Mouse (Mus musculus): Measurements from ENCODE around the gene Sub1.

The Sub1 gene

DNA sequence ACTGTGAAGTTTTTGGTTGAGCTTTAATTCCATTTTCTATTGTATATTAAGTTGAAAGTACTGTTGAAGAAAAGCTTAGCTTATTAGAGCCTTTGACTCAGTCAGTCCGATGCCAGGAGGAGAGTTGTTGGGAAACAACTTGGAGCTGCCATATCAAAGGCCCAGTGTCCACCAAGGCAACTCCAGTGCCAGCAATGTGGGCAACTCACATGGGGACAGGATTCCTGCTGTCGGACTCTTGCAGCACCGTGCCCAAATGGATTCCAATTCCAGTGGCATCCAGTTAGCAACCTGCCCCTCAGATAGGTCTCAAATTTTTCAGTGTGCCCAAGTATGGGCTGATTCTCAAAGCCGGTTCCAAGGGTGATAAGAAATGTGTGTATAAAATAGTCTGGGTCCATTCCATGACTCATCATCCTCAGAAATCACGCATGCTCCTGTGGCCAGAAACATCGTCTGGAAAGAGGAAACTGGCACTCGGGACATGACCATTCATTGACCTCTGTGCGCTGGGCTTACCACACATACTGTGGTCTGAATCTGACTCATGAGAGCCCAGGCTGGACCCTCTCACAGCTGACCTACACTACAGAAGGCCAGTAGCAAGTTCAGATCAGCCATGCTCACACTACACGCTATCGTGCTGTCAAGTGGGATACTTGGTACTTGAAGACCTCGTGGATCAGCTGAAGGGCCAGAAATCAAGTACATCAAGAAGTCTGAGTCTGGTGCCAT, 32.8 kb downstream of the Sub1 start:
- no peak for DNase-seq

DNA sequence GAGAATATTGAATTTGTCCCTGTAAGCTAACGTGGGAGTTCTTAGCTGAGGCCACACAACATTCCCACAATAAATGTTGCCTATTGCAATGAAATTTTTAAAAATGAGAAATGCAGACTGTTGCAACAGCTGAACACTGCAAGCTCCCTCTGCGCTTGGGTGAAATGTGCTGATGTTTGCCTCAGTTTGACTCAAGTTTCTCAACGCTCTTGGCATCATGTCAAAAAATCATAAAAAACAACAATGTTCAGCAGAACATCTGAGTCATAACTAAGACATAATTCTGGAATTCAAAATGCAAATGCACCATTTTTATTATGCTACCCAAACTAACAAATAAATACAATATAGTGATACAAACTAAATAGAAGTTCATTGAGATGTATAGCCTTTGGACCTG, 37.1 kb downstream of the Sub1 start:
- DNase-seq: no peak

DNA sequence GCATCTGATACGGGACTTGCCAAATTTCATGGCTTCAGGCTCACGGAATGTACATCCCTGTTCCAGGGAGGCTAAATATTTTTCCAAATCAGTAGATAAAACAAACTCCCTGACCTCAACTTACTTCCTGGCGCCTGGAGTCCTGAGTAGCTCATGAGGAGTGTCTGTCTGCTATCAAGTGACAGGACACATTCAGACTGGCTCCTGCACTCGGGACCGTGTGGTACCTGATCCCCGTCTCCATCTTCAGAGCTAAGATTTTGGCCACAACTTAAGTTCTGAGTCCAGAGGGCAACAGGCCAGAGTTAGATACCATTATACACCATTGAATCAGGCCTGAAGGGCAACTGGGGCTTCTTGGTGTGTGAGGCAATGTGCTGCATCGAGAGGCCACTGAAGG, 40.7 kb downstream of the Sub1 start:
- DNase-seq: no peak

DNA sequence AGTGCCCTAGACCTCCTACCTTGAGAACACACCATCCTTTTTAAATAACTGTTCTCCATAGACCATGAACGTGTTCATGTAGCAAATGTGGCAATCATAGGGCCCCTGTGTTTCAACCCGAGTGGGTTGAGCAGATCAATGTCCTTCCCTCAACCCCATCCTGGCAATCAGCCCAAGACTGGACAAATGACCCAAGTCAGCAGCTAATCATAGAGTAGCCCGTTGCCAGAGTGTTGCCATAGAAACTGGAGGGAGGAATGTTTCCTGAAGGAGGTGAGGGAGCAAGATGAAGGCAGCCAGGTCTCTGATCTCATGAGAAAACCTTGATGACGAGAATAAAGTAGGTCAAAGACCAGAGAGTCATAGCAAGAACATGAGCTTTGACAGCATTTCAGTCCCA, 42.6 kb downstream of the Sub1 start:
- no peak for DNase-seq

DNA sequence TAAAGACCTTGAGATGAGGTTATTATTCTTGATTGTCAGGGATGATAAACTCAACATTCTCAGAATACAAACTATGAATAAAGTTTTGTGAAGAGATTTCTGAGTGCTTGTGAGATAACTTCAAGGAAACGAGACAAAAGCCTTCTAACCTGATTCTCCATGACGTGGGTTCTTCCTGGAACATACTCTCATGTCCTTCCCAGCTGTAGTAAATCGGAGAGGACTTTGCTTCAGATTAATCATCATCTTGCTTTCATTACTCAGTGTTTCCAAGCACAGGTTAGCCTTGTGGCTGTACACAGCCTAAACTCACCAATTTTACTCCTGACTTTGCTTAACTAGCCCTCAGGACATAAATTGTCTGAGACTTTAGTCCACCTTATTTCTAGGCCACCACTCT, 44.6 kb downstream of the Sub1 start:
- no peak for DNase-seq

DNA sequence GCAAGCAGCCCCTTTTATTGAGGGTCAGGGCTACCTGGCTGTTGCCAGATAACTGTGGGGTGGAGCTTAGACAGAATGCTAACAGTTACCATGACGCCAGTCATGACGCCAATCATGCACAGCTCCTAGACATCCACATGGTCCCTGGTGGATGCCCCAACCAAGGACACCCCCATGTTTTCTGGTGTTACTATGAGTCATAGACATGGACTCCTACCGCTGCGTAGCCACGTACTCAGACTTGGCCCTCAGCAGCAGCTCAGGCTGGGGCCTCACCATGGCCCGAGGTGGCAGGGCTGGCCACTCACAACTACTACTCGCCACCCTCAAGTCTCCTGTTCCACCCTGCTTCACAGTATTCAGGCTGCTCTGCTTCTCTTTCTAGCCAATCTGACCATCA, 45.6 kb downstream of the Sub1 start:
- DNase-seq: no peak

DNA sequence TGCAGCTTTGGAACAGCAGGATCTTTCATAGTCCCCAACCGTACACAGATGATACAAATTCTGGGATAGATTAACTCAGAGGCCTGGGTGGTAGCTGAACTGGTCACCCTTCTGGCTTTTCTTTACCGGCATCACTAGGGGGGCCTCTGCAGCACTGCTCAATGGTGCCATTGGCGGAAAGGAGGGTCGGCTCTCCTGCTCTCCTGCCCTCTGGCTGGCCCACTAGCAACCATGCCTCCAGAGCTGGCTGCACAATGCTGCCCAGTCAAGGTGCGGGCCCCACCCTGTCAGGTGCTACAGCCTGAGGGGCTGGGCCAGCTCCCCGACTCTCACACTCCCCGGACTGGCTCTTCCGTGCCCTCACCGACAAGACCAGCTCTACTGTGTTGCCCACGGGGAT, 46.6 kb downstream of the Sub1 start:
- DNase-seq: no peak

DNA sequence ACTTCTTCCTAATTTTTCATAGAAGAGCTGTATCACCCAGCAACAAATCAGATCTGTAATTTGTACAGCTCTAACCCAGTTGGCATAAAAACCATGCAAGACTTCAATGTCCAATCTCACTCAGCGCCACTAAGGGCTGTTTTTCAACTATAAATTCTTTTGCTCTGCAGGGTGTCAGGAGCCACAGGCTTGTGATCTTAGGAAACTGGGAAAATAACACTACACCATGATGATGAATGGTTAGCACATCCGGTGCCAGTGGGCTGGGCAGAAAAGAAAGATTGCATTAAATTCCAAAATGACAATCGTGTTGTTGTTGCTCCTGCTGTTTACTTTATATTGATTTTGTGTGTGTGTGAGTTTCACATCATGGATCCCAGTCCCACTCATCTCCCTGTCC, 47.3 kb downstream of the Sub1 start:
- no peak for DNase-seq

DNA sequence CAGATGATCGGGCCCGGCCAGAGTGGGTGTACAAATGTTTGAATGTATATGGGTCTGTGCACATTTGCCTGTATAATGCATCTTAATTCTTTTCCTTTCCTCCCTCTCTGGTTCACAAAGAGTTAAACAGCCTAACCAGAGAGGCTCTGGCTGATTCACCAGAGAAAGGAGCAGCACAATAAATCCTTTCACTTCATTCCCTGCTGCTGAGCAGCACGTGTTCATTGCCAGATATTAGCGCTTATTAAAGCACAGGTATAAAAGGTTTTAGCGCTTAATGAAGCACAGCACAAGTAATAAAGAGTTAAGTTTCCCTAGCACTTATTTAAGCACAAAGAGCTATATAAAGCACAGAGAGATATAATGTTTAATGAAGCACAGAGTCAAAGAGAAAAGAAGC, 55.9 kb downstream of the Sub1 start:
- DNase-seq: no peak

Data from kidney, adult 18-20 months (tissue).